Mouse (Mus musculus) bone marrow, adult 2 months (tissue): ENCODE data around the gene Dock7.

Experiments
- CTCF ChIP-seq: fragments of 200-500 bp; IDR thresholded peaks from 2 replicates; pipeline ENCODE4 v1.5.1; 2011; ENCODE audit warnings: low read length, control low read depth; ENCODE audit not compliant: control insufficient read depth, insufficient read depth
- POLR2A ChIP-seq: fragments of 200-500 bp; IDR thresholded peaks from 2 replicates; pipeline ENCODE4 v1.6.1; 2011; ENCODE audit warnings: low read depth, mild to moderate bottlenecking, control low read depth, low read length, borderline replicate concordance; ENCODE audit not compliant: control insufficient read depth

DNA sequence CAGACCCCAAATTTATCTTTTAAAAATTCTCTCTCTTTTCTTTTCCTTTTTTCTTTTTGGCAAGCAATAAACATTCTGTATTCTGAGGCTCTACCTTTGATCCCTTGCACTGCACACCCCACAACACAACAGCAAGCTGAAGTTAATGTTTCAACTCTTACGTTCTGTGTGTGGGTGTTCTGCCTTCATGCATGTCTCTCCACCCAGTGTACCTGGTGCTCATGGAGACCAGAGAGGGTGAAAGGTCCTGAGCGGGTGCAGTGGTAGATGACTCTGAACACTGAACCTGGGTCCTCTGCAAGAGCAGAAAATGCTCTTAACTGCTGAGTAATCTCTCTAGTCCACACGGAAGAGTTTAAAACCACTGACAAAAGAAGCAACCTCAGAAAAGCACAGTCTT, 160.5 kb downstream of the Dock7 start:
- no peak for TF ChIP-seq CTCF
- no peak for TF ChIP-seq POLR2A
